Mouse (Mus musculus) lung, postnatal 0 days (tissue): Measurements from ENCODE around the gene Rab3gap2.

Experiments
- CTCF ChIP-seq: IDR thresholded peaks from 2 replicates; pipeline ENCODE4 v1.5.1; 2016; ENCODE audit warnings: antibody characterized with exemption, mild to moderate bottlenecking
- EP300 ChIP-seq: IDR thresholded peaks from 2 replicates; pipeline ENCODE4 v1.6.1; 2016; ENCODE audit warnings: antibody characterized with exemption, mild to moderate bottlenecking, control low read depth

DNA sequence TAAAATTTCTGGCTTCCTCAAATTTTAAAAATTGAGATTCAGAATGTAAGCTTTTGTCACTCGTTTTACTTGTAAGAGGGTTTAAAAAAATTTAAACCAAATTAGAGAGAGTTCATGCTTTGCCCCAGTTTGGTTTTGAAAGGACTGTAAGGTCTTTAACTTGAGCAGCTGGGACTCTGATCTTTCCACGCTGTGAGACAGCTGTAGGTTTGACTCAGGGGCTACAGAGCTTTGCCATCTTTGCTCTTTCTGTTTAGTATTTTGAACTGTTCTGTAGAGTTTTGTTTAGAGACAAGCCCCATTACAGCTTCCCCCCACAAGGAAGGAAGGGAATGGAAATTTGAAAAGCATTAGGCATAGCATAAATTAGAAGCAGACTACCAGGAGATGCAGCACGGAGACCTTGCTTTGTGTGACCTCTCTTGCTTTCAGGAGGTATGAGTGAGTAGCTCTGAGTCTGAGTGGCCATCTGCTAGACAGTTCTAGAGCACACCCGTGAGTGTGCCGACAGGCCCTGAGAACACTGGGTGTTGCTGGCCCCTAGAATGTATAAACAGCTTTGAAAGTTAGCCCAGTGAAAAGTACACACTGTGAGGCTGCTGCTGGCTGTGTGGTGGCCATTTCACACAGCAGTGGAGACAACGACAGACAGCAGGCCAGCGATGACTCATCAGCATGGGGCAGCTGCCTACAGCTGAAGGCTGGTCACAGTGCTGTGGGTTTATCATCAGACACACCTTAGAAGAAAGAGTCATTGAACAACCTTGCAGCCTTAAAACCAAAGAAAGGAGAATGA is 25.7 kb downstream of the Rab3gap2 start:
- no peak for TF ChIP-seq CTCF
- TF ChIP-seq EP300: peak; percentile 43; the same call in 1 of the 2 replicates
